Mouse (Mus musculus) thymus, adult 2 months (tissue): Measurements from ENCODE around the gene Lmo7.

Experiments
- CTCF ChIP-seq: fragments of 200-500 bp; IDR thresholded peaks from 2 replicates; pipeline ENCODE4 v1.5.1; 2012; ENCODE audit warnings: mild to moderate bottlenecking, control low read depth, low read length, moderate library complexity, borderline replicate concordance; ENCODE audit not compliant: control insufficient read depth, poor library complexity, insufficient read depth; ENCODE audit errors: extremely low read depth
- POLR2A ChIP-seq: fragments of 200-500 bp; IDR thresholded peaks from 2 replicates; pipeline ENCODE4 v1.6.1; 2012; ENCODE audit warnings: mild to moderate bottlenecking, low read length, control low read depth, moderate library complexity; ENCODE audit not compliant: control insufficient read depth, poor library complexity, insufficient read depth; ENCODE audit errors: extremely low read depth

DNA sequence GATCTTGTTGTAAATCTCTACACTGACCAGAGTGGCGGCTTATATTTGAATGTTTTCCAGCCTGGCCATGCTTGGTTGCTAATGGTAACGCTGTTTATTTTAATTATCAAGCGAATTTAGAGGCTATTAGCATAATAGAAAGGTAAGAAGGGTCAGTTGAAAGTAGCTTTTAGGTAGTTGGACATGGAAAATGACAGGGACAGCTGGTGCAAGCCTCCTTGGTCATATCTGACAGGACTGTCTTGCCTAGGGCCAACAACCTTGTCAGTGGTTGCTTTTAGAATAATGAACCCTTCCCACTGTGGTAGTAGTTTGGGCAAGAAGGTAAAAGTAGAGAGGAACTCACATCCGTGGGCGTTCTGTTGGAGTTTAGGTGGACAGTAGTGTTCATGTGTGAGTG, 111.5 kb downstream of the Lmo7 start:
- TF ChIP-seq POLR2A (no peak), CTCF (no peak)
